Comparison of ENCODE assay signal across 22 mouse cellular contexts in the genomic region with DNA sequence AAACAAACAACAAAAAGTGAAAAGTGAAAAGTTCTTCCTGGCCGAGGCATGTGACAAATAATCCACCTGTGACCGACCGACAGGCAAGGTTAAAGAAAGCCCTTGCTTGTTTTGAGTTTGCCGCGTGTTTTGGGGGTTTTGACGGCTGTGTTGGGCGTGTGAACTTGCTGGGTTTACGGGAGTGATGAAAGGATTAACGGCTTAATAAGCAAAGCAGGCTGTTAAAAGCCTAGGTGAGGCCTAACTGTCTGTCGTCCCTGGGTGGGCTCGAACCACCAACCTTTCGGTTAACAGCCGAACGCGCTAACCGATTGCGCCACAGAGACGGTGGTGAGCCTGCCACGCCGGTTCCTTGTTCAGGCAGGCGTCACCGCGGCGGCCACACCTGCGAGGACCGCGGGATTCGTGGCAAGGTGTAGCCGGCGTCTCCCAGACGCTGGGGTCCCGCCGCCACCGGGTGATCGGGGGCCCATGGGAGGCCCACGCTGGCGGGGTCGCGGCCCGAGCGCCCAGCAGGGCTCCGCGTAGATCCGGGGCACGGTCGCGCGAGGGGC. TPM values are rescaled to one million over a fixed set of nuclear protein-coding genes. Genes with fewer than 3 reads are reported as not detected.
DNase-seq lines count a peak whose midpoint lies in the region; ATAC-seq and TF ChIP-seq lines count a peak whose summit lies in the region.
"Not testable (repeated sequence)": the region's sequence is repeated elsewhere in the genome, so short reads cannot be mapped to it uniquely, and the experiment has no call there.
"Had no signal": no experiment of that assay in that cellular context is flagged by ENCODE, and none has a peak within 500 bp of the region (broad histone marks: within the 10 kb centered on the region; RNA-seq: fewer than 3 reads in every experiment).

No protein-coding gene starts in this region.

- H3K27ac ChIP-seq in heart, embryonic 11.5 days (ENCODE audit: low read depth, low read length); intestine, embryonic 14.5 days (ENCODE audit: low read depth); kidney, embryonic 14.5 days (ENCODE audit: low read depth, low read length); liver, embryonic 14.5 days; lung, embryonic 15.5 days; stomach, embryonic 16.5 days (ENCODE audit: low read length): not testable (repeated sequence)

- not testable (repeated sequence) for H3K36me3 ChIP-seq in heart, embryonic 11.5 days (ENCODE audit: control insufficient read depth, insufficient read depth, low read length); intestine, embryonic 14.5 days (ENCODE audit: control insufficient read depth, insufficient read depth, low read length); kidney, embryonic 14.5 days (ENCODE audit: control insufficient read depth, insufficient read depth, low read length); liver, embryonic 14.5 days (replicated peaks; ENCODE audit: control insufficient read depth, insufficient read depth, low read depth); lung, embryonic 15.5 days; stomach, embryonic 16.5 days (ENCODE audit: control insufficient read depth, insufficient read depth, low read length)

- not testable (repeated sequence) for TF ChIP-seq EP300 in liver, embryonic 14.5 days (IDR thresholded peaks at IDR 0.05; ENCODE audit: low read depth)

- not testable (repeated sequence) for DNase-seq in intestine, embryonic 14.5 days (ENCODE audit: low spot score); liver, embryonic 14.5 days (ENCODE audit: low read depth in 3 of 3, low spot score in 3 of 3)

- not testable (repeated sequence) for H3K9ac ChIP-seq in heart, embryonic 11.5 days (ENCODE audit: low read depth, low read length); intestine, embryonic 14.5 days (ENCODE audit: low read length); kidney, embryonic 14.5 days (ENCODE audit: low read depth, low read length); liver, embryonic 14.5 days (replicated peaks); lung, embryonic 15.5 days; stomach, embryonic 16.5 days (ENCODE audit: low read length)

- not testable (repeated sequence) for H3K4me2 ChIP-seq in heart, embryonic 11.5 days; intestine, embryonic 14.5 days (ENCODE audit: low read length); kidney, embryonic 14.5 days (replicated peaks; ENCODE audit: low read depth, low read length); liver, embryonic 14.5 days (ENCODE audit: low read depth); lung, embryonic 15.5 days; stomach, embryonic 16.5 days (ENCODE audit: low read depth, low read length)

- not testable (repeated sequence) for H3K9me3 ChIP-seq in heart, embryonic 11.5 days (replicated peaks; ENCODE audit: control insufficient read depth, low read length); intestine, embryonic 14.5 days (ENCODE audit: control insufficient read depth, low read length); kidney, embryonic 14.5 days (ENCODE audit: control insufficient read depth, low read length); liver, embryonic 14.5 days (ENCODE audit: control insufficient read depth, low read length); lung, embryonic 15.5 days; stomach, embryonic 16.5 days (replicated peaks; ENCODE audit: control insufficient read depth, low read length)

- WGBS in heart, embryonic 11.5 days (ENCODE audit: insufficient replicate concordance): no CpG with 5 or more reads among the region's 48 CpGs
- WGBS in intestine, embryonic 14.5 days: no CpG with 5 or more reads among the region's 48 CpGs
- no CpG with 5 or more reads among the region's 48 CpGs for WGBS in kidney, embryonic 14.5 days
- WGBS in liver, embryonic 14.5 days (ENCODE audit: insufficient replicate concordance): no CpG with 5 or more reads among the region's 48 CpGs
- no CpG with 5 or more reads among the region's 48 CpGs for WGBS in lung, embryonic 15.5 days
- WGBS in stomach, embryonic 16.5 days: no CpG with 5 or more reads among the region's 48 CpGs

- H3K4me3 ChIP-seq in heart, embryonic 11.5 days (ENCODE audit: low read depth, low read length); intestine, embryonic 14.5 days (ENCODE audit: low read depth, low read length); kidney, embryonic 14.5 days (ENCODE audit: low read length); liver, embryonic 14.5 days (ENCODE audit: insufficient read depth in 1 of 2, low read depth in 2 of 2, low read length in 2 of 2); lung, embryonic 15.5 days; stomach, embryonic 16.5 days (replicated peaks; ENCODE audit: low read length): not testable (repeated sequence)

- peak; percentile 29 for ATAC-seq in CD4-positive, CD25-positive, alpha-beta regulatory T cell, adult 4 months
- 0 out of 2 replicates have a peak, but pooled peaks have one; percentile 8 for ATAC-seq in heart, embryonic 11.5 days (replicated peaks; ENCODE audit: insufficient number of reproducible peaks, low FRiP score, low TSS enrichment)
- peak; percentile 20; the same call in 1 of the 2 replicates for ATAC-seq in intestine, embryonic 14.5 days (replicated peaks; ENCODE audit: low FRiP score, low TSS enrichment, low read depth)
- 0 out of 2 replicates have a peak, but pooled peaks have one; percentile 7 for ATAC-seq in kidney, embryonic 14.5 days (ENCODE audit: low FRiP score, low TSS enrichment)
- peak; percentile 67 for ATAC-seq in liver, embryonic 14.5 days (ENCODE audit: insufficient read depth)
- peak; percentile 3; the same call in 1 of the 2 replicates for ATAC-seq in lung, embryonic 15.5 days (ENCODE audit: borderline replicate concordance, extremely low read depth, low FRiP score, low TSS enrichment)
- peak; percentile 65 for ATAC-seq in megakaryocyte progenitor cell, adult 5-6 weeks (replicated peaks; ENCODE audit: poor library complexity)
- ATAC-seq in stomach, embryonic 16.5 days (ENCODE audit: insufficient read depth, low FRiP score): peak; percentile 39; the same call in 1 of the 2 replicates

- not testable (repeated sequence) for H3K4me1 ChIP-seq in heart, embryonic 11.5 days (ENCODE audit: control insufficient read depth, insufficient read depth, low read length); intestine, embryonic 14.5 days (replicated peaks; ENCODE audit: control insufficient read depth, insufficient read depth, low read length); kidney, embryonic 14.5 days (ENCODE audit: control insufficient read depth, insufficient read depth, low read length); liver, embryonic 14.5 days (replicated peaks; ENCODE audit: control insufficient read depth in 2 of 2, insufficient read depth in 2 of 2, low read length in 1 of 2); lung, embryonic 15.5 days; stomach, embryonic 16.5 days (ENCODE audit: control insufficient read depth, insufficient read depth, low read length)

- not testable (repeated sequence) for TF ChIP-seq CTCF in liver, embryonic 14.5 days (IDR thresholded peaks at IDR 0.05; ENCODE audit: low read depth)

- H3K27me3 ChIP-seq in heart, embryonic 11.5 days (ENCODE audit: control insufficient read depth, insufficient read depth, low read length); kidney, embryonic 14.5 days (ENCODE audit: control insufficient read depth, insufficient read depth, low read length); liver, embryonic 14.5 days (ENCODE audit: control insufficient read depth, insufficient read depth, low read length); stomach, embryonic 16.5 days (ENCODE audit: control insufficient read depth, insufficient read depth, low read length): not testable (repeated sequence)
- H3K27me3 ChIP-seq in intestine, embryonic 14.5 days (replicated peaks; ENCODE audit: control insufficient read depth, insufficient read depth, low read length): peaks cover 11% of the 10 kb centered on the region
- peaks cover 11% of the 10 kb centered on the region for H3K27me3 ChIP-seq in lung, embryonic 15.5 days

RNA-seq across cellular contexts. Expression of a gene that starts 6.9 kb away (rescaled TPM):
- polyA plus RNA-seq in CD4-positive, CD25-positive, alpha-beta regulatory T cell, adult 4 months (2017; shearing (Covaris generic)): not detected
- polyA plus RNA-seq in heart, embryonic 11.5 days (2014; fragmentation: Nextera tagmentation; extraction: Ambion mirVana): 0.43 TPM in 1 of 2 replicates, not detected in the other
- not detected in 2 replicates for polyA plus RNA-seq in intestine, embryonic 14.5 days (2014; fragmentation: Nextera tagmentation; extraction: Ambion mirVana)
- polyA plus RNA-seq in kidney, embryonic 14.5 days (2014; fragmentation: Nextera tagmentation; extraction: Ambion mirVana): 0.20 TPM in 1 of 2 replicates, not detected in the other
- not detected in 2 replicates for polyA plus RNA-seq in liver, embryonic 14.5 days (2012; rRNA removed)
- not detected in 2 replicates for polyA plus RNA-seq in liver, embryonic 14.5 days (2014; fragmentation: Nextera tagmentation; extraction: Ambion mirVana)
- polyA plus RNA-seq in lung, embryonic 15.5 days (2015; fragmentation: Nextera tagmentation; extraction: Ambion mirVana): 0.14 TPM in 1 of 2 replicates, not detected in the other
- not detected in 2 replicates for total RNA-seq in megakaryocyte progenitor cell, adult 5-6 weeks (2015)
- not detected in 2 replicates for total RNA-seq in megakaryocyte progenitor cell, adult 5-6 weeks (2017)
- 0.17 and 0.29 TPM in 2 replicates for polyA plus RNA-seq in stomach, embryonic 16.5 days (2015; fragmentation: Nextera tagmentation; extraction: Ambion mirVana)
- total RNA-seq: adrenal gland, postnatal 10 days; adrenal gland, postnatal 4 days; gastrocnemius, postnatal 10 days; gastrocnemius, postnatal 4 days; heart, adult 2 months; heart, postnatal 14 days; hematopoietic stem cell, adult 5-6 weeks; MEL had no signal
- polyA plus RNA-seq: brain, embryonic 14.5 days; cortical plate, adult 2 months; forebrain, embryonic 12.5 days; forebrain, embryonic 16.5 days; frontal cortex, adult 2 months; heart, adult 2 months; hindbrain, embryonic 13.5 days had no signal

Comparison
In these comparisons a context has a peak if more than half of its experiments do, and no peak if none do; other contexts are left out.
1. ATAC-seq: peak in every context shown above with its lines; median percentile 67 in liver, embryonic 14.5 days; 65 in megakaryocyte progenitor cell, adult 5-6 weeks; 39 in stomach, embryonic 16.5 days; 29 in CD4-positive, CD25-positive, alpha-beta regulatory T cell, adult 4 months; 20 in intestine, embryonic 14.5 days; 8 in heart, embryonic 11.5 days; 7 in kidney, embryonic 14.5 days; 3 in lung, embryonic 15.5 days.